Mouse (Mus musculus): ENCODE results near the gene Mid2. TPM values are rescaled to one million over a fixed set of nuclear protein-coding genes. Genes with fewer than 3 reads are reported as not detected.
A peak's percentile ranks its signal among the peaks of the same experiment; 100 is the strongest.

Mid2 gene
- polyA plus RNA-seq (2015; fragmentation: Nextera tagmentation; extraction: Ambion mirVana): 2.6 TPM in 2 replicates

- WGBS: 25% methylated on average over 45 of the region's 68 CpGs
- H3K27ac ChIP-seq (ENCODE audit: low read depth, low read length): peak within 1 kb of the TSS; percentile 60; the same call in 1 of the 2 replicates
Observed at GRCm38 (mm10) chrX:140664479-140665241, at the start of gene Mid2. TSS of gene Mid2 (plus strand) at chrX:140664599.

DNA sequence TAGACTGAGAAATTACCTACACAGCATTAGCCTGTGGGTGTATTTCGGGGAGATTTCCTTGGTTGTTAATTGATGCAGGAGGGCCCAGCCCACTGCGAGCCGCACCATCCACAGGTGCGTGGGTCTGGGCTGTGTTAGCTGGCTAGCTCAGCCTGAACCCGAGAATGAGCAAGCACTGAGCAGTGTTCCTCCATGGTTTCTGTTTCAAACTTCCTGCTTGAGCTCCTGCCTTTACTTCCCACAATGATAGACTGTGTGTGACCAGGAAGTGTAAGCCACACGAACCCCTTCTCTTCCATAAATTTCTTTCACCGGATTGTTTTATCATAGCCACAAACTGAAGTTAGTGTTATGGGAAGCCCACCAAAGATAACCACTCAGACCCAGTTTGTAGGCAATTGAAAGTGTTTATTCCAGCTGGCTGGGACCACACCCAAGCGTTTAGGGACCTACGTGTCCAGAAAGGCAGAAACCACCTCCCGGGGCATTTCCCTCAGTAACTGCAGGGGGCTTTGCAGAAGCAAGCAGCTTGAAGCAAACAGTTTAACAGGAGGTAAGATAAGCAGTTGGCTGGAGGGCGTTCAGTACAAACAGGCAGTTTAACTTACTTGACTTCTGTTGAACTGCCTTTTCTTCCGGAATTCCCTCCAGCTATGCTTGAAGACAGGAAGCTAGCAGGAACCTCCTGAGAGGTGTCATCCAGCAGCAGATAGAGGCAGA is 39.4 kb upstream of the Mid2 start:
- Histone ChIP-seq H3K27ac (ENCODE audit: low read depth, low read length) (no peak overlapping the region), H3K4me1 (replicated peaks; ENCODE audit: control insufficient read depth, insufficient read depth, low read length) (no peaks in the 10 kb centered on the region), H3K9me3 (ENCODE audit: control insufficient read depth) (no peaks in the 10 kb centered on the region), H3K4me2 (replicated peaks; ENCODE audit: low read depth) (peak overlapping the region; percentile 43), H3K4me3 (ENCODE audit: low read depth, low read length) (no peak overlapping the region), H3K27me3 (replicated peaks; ENCODE audit: control insufficient read depth, insufficient read depth, low read length) (no peaks in the 10 kb centered on the region; the same call in 1 of the 2 replicates), H3K9ac (ENCODE audit: low read depth, low read length) (no peak overlapping the region), H3K36me3 (ENCODE audit: control insufficient read depth, insufficient read depth) (no peaks in the 10 kb centered on the region)
- no peak for ATAC-seq
- WGBS: 54% methylated on average over 12 of the region's 12 CpGs
- TF ChIP-seq CTCF (IDR thresholded peaks at IDR 0.05; ENCODE audit: low read depth): no peak

More at GRCm38 (mm10) chrX:140664479-140665241, at the start of gene Mid2:
- H3K4me3 ChIP-seq (ENCODE audit: low read depth, low read length): peak within 1 kb of the TSS; percentile 55
- H3K27me3 ChIP-seq (replicated peaks; ENCODE audit: control insufficient read depth, insufficient read depth, low read length): no peaks in the 10 kb centered on the region; the same call in 1 of the 2 replicates
- peak within 1 kb of the TSS; percentile 69 for H3K9ac ChIP-seq (ENCODE audit: low read depth, low read length)
- ATAC-seq: peak; percentile 53
- H3K4me2 ChIP-seq (replicated peaks; ENCODE audit: low read depth): peak within 1 kb of the TSS; percentile 70
- no peaks in the 10 kb centered on the region for H3K4me1 ChIP-seq (replicated peaks; ENCODE audit: control insufficient read depth, insufficient read depth, low read length)
- TF ChIP-seq CTCF (IDR thresholded peaks at IDR 0.05; ENCODE audit: low read depth): no peak
- no peaks in the 10 kb centered on the region for H3K36me3 ChIP-seq (ENCODE audit: control insufficient read depth, insufficient read depth)
- H3K9me3 ChIP-seq (ENCODE audit: control insufficient read depth): no peaks in the 10 kb centered on the region

DNA sequence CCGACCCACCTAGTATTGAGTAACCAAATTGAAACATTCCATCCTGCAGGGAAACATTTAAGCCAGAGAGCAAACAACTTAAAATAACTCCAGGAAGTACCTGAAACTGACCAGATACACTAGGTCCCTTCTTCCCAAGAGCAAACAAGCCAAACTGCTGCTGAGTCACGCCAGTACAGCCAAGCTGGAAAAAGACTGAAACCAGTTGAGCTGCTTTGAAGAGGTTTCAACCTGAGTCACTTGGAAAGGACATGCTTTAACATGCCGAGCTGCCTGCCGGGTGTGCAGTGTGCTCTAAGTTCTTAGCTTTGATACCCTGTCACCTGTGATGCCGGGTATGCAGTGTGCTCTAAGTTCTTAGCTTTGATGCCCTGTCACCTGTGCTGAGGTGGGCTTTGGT is 26.4 kb upstream of the Mid2 start:
- TF ChIP-seq CTCF (IDR thresholded peaks at IDR 0.05; ENCODE audit: low read depth): no peak
- Histone ChIP-seq H3K9ac (ENCODE audit: low read depth, low read length) (no peak overlapping the region), H3K4me1 (replicated peaks; ENCODE audit: control insufficient read depth, insufficient read depth, low read length) (no peaks in the 10 kb centered on the region), H3K4me3 (ENCODE audit: low read depth, low read length) (no peak overlapping the region), H3K27me3 (replicated peaks; ENCODE audit: control insufficient read depth, insufficient read depth, low read length) (no peaks in the 10 kb centered on the region), H3K4me2 (replicated peaks; ENCODE audit: low read depth) (no peak overlapping the region), H3K9me3 (ENCODE audit: control insufficient read depth) (no peaks in the 10 kb centered on the region), H3K36me3 (ENCODE audit: control insufficient read depth, insufficient read depth) (no peaks in the 10 kb centered on the region), H3K27ac (ENCODE audit: low read depth, low read length) (no peak overlapping the region)
- ATAC-seq: no peak
- 85% methylated on average over 5 of the region's 5 CpGs for WGBS

DNA sequence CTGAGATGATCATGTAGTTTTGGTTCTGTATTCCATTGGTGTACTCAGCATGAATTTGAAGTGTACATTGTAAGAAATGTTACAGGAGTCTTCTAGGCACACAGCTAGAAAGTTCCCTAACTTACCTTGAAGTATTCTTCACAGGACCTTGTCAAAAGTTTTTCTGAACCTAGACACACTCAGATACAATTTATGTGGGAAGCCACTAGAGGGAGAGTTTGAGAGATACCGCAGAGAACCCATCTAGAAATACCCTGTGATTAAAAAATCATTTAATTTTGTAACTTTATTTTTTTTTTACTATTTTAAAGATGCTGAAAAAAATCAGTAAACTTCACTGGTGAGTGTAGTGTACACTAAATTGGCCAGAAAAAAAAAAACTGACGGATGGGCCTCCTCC is 24.8 kb upstream of the Mid2 start:
- no peaks in the 10 kb centered on the region for H3K36me3 ChIP-seq (ENCODE audit: control insufficient read depth, insufficient read depth)
- no peak overlapping the region for H3K4me2 ChIP-seq (replicated peaks; ENCODE audit: low read depth)
- H3K4me1 ChIP-seq (replicated peaks; ENCODE audit: control insufficient read depth, insufficient read depth, low read length): no peaks in the 10 kb centered on the region
- H3K27ac ChIP-seq (ENCODE audit: low read depth, low read length): no peak overlapping the region
- no peak overlapping the region for H3K4me3 ChIP-seq (ENCODE audit: low read depth, low read length)
- TF ChIP-seq CTCF (IDR thresholded peaks at IDR 0.05; ENCODE audit: low read depth): peak; percentile 30
- no peaks in the 10 kb centered on the region for H3K9me3 ChIP-seq (ENCODE audit: control insufficient read depth)
- 72% methylated on average over 2 of the region's 2 CpGs for WGBS
- ATAC-seq: no peak
- no peak overlapping the region for H3K9ac ChIP-seq (ENCODE audit: low read depth, low read length)
- H3K27me3 ChIP-seq (replicated peaks; ENCODE audit: control insufficient read depth, insufficient read depth, low read length): no peaks in the 10 kb centered on the region

GRCm38 (mm10) chrX:140660731-140661130 is 3.7 kb upstream of the Mid2 start:
- no peaks in the 10 kb centered on the region for H3K4me1 ChIP-seq (replicated peaks; ENCODE audit: control insufficient read depth, insufficient read depth, low read length)
- H3K4me3 ChIP-seq (ENCODE audit: low read depth, low read length): no peak overlapping the region
- H3K27ac ChIP-seq (ENCODE audit: low read depth, low read length): no peak overlapping the region
- TF ChIP-seq CTCF (IDR thresholded peaks at IDR 0.05; ENCODE audit: low read depth): no peak
- H3K36me3 ChIP-seq (ENCODE audit: control insufficient read depth, insufficient read depth): no peaks in the 10 kb centered on the region
- no peaks in the 10 kb centered on the region for H3K9me3 ChIP-seq (ENCODE audit: control insufficient read depth)
- H3K4me2 ChIP-seq (replicated peaks; ENCODE audit: low read depth): no peak overlapping the region
- no peak for ATAC-seq
- WGBS: 42% methylated on average over 1 of the region's 1 CpGs
- no peak overlapping the region for H3K9ac ChIP-seq (ENCODE audit: low read depth, low read length)
- no peaks in the 10 kb centered on the region; the same call in 1 of the 2 replicates for H3K27me3 ChIP-seq (replicated peaks; ENCODE audit: control insufficient read depth, insufficient read depth, low read length)

- H3K36me3 ChIP-seq (ENCODE audit: control insufficient read depth, insufficient read depth): no peaks in the 10 kb centered on the region
- no peak overlapping the region for H3K4me3 ChIP-seq (ENCODE audit: low read depth, low read length)
- no peak for TF ChIP-seq CTCF (IDR thresholded peaks at IDR 0.05; ENCODE audit: low read depth)
- no peak overlapping the region for H3K27ac ChIP-seq (ENCODE audit: low read depth, low read length)
- H3K9ac ChIP-seq (ENCODE audit: low read depth, low read length): no peak overlapping the region
- no peaks in the 10 kb centered on the region for H3K9me3 ChIP-seq (ENCODE audit: control insufficient read depth)
- ATAC-seq: peak; percentile 56; the same call in 1 of the 2 replicates
- no peaks in the 10 kb centered on the region for H3K4me1 ChIP-seq (replicated peaks; ENCODE audit: control insufficient read depth, insufficient read depth, low read length)
- 62% methylated on average over 2 of the region's 2 CpGs for WGBS
- H3K27me3 ChIP-seq (replicated peaks; ENCODE audit: control insufficient read depth, insufficient read depth, low read length): no peaks in the 10 kb centered on the region; the same call in 1 of the 2 replicates
- no peak overlapping the region for H3K4me2 ChIP-seq (replicated peaks; ENCODE audit: low read depth)
Observed at GRCm38 (mm10) chrX:140663516-140663915, 883 bp upstream of the Mid2 start.

Data from intestine, postnatal 0 days (tissue).